Mouse (Mus musculus): ENCODE data around the gene Apoc4.

Apoc4 gene

GRCm38 (mm10) chr7:19681202-19681694 lies at the start of gene Apoc4, which contains the start of gene Gm44805:
Gene Apoc4 (minus strand): TSS chr7:19681479.
Gene Gm44805 (minus strand): TSS chr7:19681423.
- WGBS = 62% methylated on average over 8 of the region's 8 CpGs

- 93% methylated on average over 4 of the region's 4 CpGs for WGBS
These were observed 45.3 kb upstream of the Apoc4 start for GRCm38 (mm10) chr7:19726541-19726940.

- 95% methylated on average over 12 of the region's 12 CpGs for WGBS
These were observed 42.9 kb upstream of the Apoc4 start for GRCm38 (mm10) chr7:19724167-19724566.

- WGBS = 79% methylated on average over 6 of the region's 6 CpGs
These were observed 41.5 kb upstream of the Apoc4 start for GRCm38 (mm10) chr7:19722754-19723195.

- 94% methylated on average over 4 of the region's 4 CpGs for WGBS
These were observed 37.9 kb upstream of the Apoc4 start for GRCm38 (mm10) chr7:19719200-19719599.

- 87% methylated on average over 5 of the region's 5 CpGs for WGBS
These were observed 37.1 kb upstream of the Apoc4 start for GRCm38 (mm10) chr7:19718297-19718952.

- WGBS = 91% methylated on average over 4 of the region's 4 CpGs
These were observed 36.1 kb upstream of the Apoc4 start for GRCm38 (mm10) chr7:19717346-19717745.

- 96% methylated on average over 2 of the region's 2 CpGs for WGBS
These were observed 35.5 kb upstream of the Apoc4 start for GRCm38 (mm10) chr7:19716822-19717221.

GRCm38 (mm10) chr7:19716055-19716682 lies 34.9 kb upstream of the Apoc4 start:
- 2% methylated on average over 18 of the region's 18 CpGs for WGBS

GRCm38 (mm10) chr7:19715239-19716054 lies 34.2 kb upstream of the Apoc4 start, which contains the start of gene Tomm40:
Gene Tomm40 (minus strand): TSS chr7:19715438.
- under 1% methylated on average over 59 of the region's 59 CpGs for WGBS

- under 1% methylated on average over 39 of the region's 39 CpGs for WGBS
These were observed 33.6 kb upstream of the Apoc4 start for GRCm38 (mm10) chr7:19714836-19715235.

- 88% methylated on average over 9 of the region's 9 CpGs for WGBS
These were observed 32.3 kb upstream of the Apoc4 start for GRCm38 (mm10) chr7:19713598-19713997.

GRCm38 (mm10) chr7:19713196-19713595 lies 31.9 kb upstream of the Apoc4 start:
- 43% methylated on average over 4 of the region's 4 CpGs for WGBS

- 35% methylated on average over 4 of the region's 4 CpGs for WGBS
These were observed 31.1 kb upstream of the Apoc4 start for GRCm38 (mm10) chr7:19712414-19712813.

GRCm38 (mm10) chr7:19710650-19711049 lies 29.4 kb upstream of the Apoc4 start:
- WGBS = 92% methylated on average over 10 of the region's 10 CpGs

GRCm38 (mm10) chr7:19705271-19705670 lies 24.0 kb upstream of the Apoc4 start:
- WGBS = 93% methylated on average over 7 of the region's 7 CpGs

- WGBS = 96% methylated on average over 4 of the region's 4 CpGs
These were observed 23.2 kb upstream of the Apoc4 start for GRCm38 (mm10) chr7:19704475-19704874.

- WGBS = 95% methylated on average over 16 of the region's 16 CpGs
These were observed 21.7 kb upstream of the Apoc4 start for GRCm38 (mm10) chr7:19702859-19703555.

GRCm38 (mm10) chr7:19701069-19701761 lies 19.9 kb upstream of the Apoc4 start:
- WGBS = 32% methylated on average over 22 of the region's 22 CpGs

GRCm38 (mm10) chr7:19700299-19701068 lies 19.2 kb upstream of the Apoc4 start:
- WGBS = 61% methylated on average over 12 of the region's 12 CpGs

Data from cerebral cortex, adult 2 months (tissue).